Mouse (Mus musculus): ENCODE results near the gene Defb23. TPM values are rescaled to one million over a fixed set of nuclear protein-coding genes. Genes with fewer than 3 reads are reported as not detected.

Defb23 gene
- polyA plus RNA-seq, 1 experiment from 2014 or later: not detected

Other genes starting within 250 kb of the Defb23 start
- 106 and 110 TPM in 2 replicates for gene Csnk2a1, start 237.8 kb downstream of the Defb23 start, polyA plus RNA-seq (2015; fragmentation: Nextera tagmentation; extraction: Ambion mirVana)
- 37.1 and 38.3 TPM in 2 replicates for gene Tbc1d20, start 170.8 kb downstream of the Defb23 start, polyA plus RNA-seq (2015; fragmentation: Nextera tagmentation; extraction: Ambion mirVana)
- gene Rbck1, start 132.0 kb downstream of the Defb23 start, polyA plus RNA-seq (2015; fragmentation: Nextera tagmentation; extraction: Ambion mirVana): 117 and 120 TPM in 2 replicates
- gene Trib3, start 120.6 kb downstream of the Defb23 start, polyA plus RNA-seq (2015; fragmentation: Nextera tagmentation; extraction: Ambion mirVana): 1.9 and 2.0 TPM in 2 replicates
- gene Nrsn2, start 88.0 kb downstream of the Defb23 start, polyA plus RNA-seq (2015; fragmentation: Nextera tagmentation; extraction: Ambion mirVana): 49.4 and 51.0 TPM in 2 replicates
- 15.4 and 17.0 TPM in 2 replicates for gene Sox12, start 66.6 kb downstream of the Defb23 start, polyA plus RNA-seq (2015; fragmentation: Nextera tagmentation; extraction: Ambion mirVana)
- gene Zcchc3, start 49.6 kb downstream of the Defb23 start, polyA plus RNA-seq (2015; fragmentation: Nextera tagmentation; extraction: Ambion mirVana): 18.0 and 20.2 TPM in 2 replicates
- 1.9 and 2.5 TPM in 2 replicates for gene 6820408C15Rik, start 49.0 kb downstream of the Defb23 start, polyA plus RNA-seq (2015; fragmentation: Nextera tagmentation; extraction: Ambion mirVana)
- not detected in 2 replicates for gene Defb20, start 12.4 kb upstream of the Defb23 start, polyA plus RNA-seq (2015; fragmentation: Nextera tagmentation; extraction: Ambion mirVana)
- not detected in 2 replicates for gene Defb22, start 25.5 kb upstream of the Defb23 start, polyA plus RNA-seq (2015; fragmentation: Nextera tagmentation; extraction: Ambion mirVana)
- gene Defb26, start 47.1 kb upstream of the Defb23 start, polyA plus RNA-seq (2015; fragmentation: Nextera tagmentation; extraction: Ambion mirVana): not detected in 2 replicates
- not detected in 2 replicates for gene Defb28, start 53.6 kb upstream of the Defb23 start, polyA plus RNA-seq (2015; fragmentation: Nextera tagmentation; extraction: Ambion mirVana)
- not detected in 2 replicates for gene Defb29, start 75.5 kb upstream of the Defb23 start, polyA plus RNA-seq (2015; fragmentation: Nextera tagmentation; extraction: Ambion mirVana)
- gene Gm17416, start 104.7 kb upstream of the Defb23 start, polyA plus RNA-seq (2015; fragmentation: Nextera tagmentation; extraction: Ambion mirVana): not detected in 2 replicates
- not detected in 2 replicates for gene Defb21, start 108.1 kb upstream of the Defb23 start, polyA plus RNA-seq (2015; fragmentation: Nextera tagmentation; extraction: Ambion mirVana)
- not detected in 2 replicates for gene Defb19, start 115.7 kb upstream of the Defb23 start, polyA plus RNA-seq (2015; fragmentation: Nextera tagmentation; extraction: Ambion mirVana)
- gene Defb45, start 134.8 kb upstream of the Defb23 start, polyA plus RNA-seq (2015; fragmentation: Nextera tagmentation; extraction: Ambion mirVana): not detected in 2 replicates
- gene Defb36, start 139.7 kb upstream of the Defb23 start, polyA plus RNA-seq (2015; fragmentation: Nextera tagmentation; extraction: Ambion mirVana): not detected in 2 replicates
- gene Defb25, start 158.4 kb upstream of the Defb23 start, polyA plus RNA-seq (2015; fragmentation: Nextera tagmentation; extraction: Ambion mirVana): not detected in 2 replicates
- 0.30 and 0.40 TPM in 2 replicates for gene Rem1, start 162.3 kb upstream of the Defb23 start, polyA plus RNA-seq (2015; fragmentation: Nextera tagmentation; extraction: Ambion mirVana)
- gene H13, start 204.8 kb upstream of the Defb23 start, polyA plus RNA-seq (2015; fragmentation: Nextera tagmentation; extraction: Ambion mirVana): 178 and 186 TPM in 2 replicates
- 33.7 and 34.3 TPM in 2 replicates for gene Mcts2, start 222.4 kb upstream of the Defb23 start, polyA plus RNA-seq (2015; fragmentation: Nextera tagmentation; extraction: Ambion mirVana)

All from midbrain, embryonic 15.5 days (tissue).